Mouse (Mus musculus): Measurements from ENCODE around the gene Wnk1.

- no peak for TF ChIP-seq CTCF (IDR thresholded peaks at IDR 0.05; ENCODE audit: low read depth)
- no peak for TF ChIP-seq EP300 (IDR thresholded peaks at IDR 0.05; ENCODE audit: low read depth)
These were observed 116.3 kb downstream of the Wnk1 start for GRCm38 (mm10) chr6:119922136-119922535.

Data from liver, embryonic 14.5 days (tissue).